Mouse (Mus musculus): ENCODE results near the gene 6030452D12Rik. TPM values are rescaled to one million over a fixed set of nuclear protein-coding genes. Genes with fewer than 3 reads are reported as not detected.

6030452D12Rik gene
- not detected for polyA plus RNA-seq (2014; fragmentation: Illumina TruSeq; extraction: RNeasy Lipid Tissue Mini Kit (QIAGEN cat#74804); ENCODE audit: low read depth, low replicate concordance)

GRCm38 (mm10) chr8:106500018-106500685, at the start of gene 6030452D12Rik:
Gene 6030452D12Rik (plus strand): TSS chr8:106500522.

DNA sequence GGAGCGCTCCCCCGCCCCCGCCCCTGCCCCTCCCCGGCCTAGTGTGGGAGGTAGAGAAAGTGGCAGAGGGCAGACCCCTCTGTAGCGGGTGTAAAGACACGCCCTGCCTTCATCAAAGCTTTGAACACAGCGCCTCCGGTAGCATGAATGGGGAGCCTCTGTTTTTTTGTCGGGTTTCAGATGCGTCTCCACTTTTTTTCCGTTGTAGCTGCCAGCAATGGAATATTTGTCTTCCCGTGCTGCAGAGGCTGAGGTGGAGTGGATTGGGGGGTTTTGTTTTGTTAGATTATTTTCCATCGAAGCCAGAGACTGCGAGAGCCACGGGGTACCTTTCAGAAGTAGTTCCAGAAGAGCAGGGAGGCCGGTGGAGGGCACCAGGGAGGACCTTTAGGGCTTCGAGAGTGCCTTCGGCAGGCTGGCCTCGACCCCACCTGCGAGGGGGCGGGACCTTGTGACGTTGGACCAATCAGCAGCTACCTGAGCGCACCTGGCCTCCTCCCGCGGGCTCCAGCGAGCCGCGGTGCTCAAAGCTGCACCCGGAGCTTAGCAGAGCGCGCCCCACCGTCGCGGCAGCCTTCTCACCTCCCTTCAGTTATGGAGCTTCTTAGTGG, 10.1 kb downstream of the 6030452D12Rik start, which contains the start of gene Cdh3:
Cdh3 (plus strand) TSS at position 527 of the 611 bp plus-strand sequence.

Other genes starting within 250 kb of the 6030452D12Rik start
- 8.6 TPM for gene Smpd3, start 162.5 kb upstream of the 6030452D12Rik start, polyA plus RNA-seq (2014; fragmentation: Illumina TruSeq; extraction: RNeasy Lipid Tissue Mini Kit (QIAGEN cat#74804); ENCODE audit: low read depth, low replicate concordance)
- 7.9 TPM for gene Zfp90, start 85.2 kb upstream of the 6030452D12Rik start, polyA plus RNA-seq (2014; fragmentation: Illumina TruSeq; extraction: RNeasy Lipid Tissue Mini Kit (QIAGEN cat#74804); ENCODE audit: low read depth, low replicate concordance)
- 26.5 TPM for gene Cdh3, start 10.4 kb downstream of the 6030452D12Rik start, polyA plus RNA-seq (2014; fragmentation: Illumina TruSeq; extraction: RNeasy Lipid Tissue Mini Kit (QIAGEN cat#74804); ENCODE audit: low read depth, low replicate concordance)
- 7.3 TPM for gene Gm10073, start 72.9 kb downstream of the 6030452D12Rik start, polyA plus RNA-seq (2014; fragmentation: Illumina TruSeq; extraction: RNeasy Lipid Tissue Mini Kit (QIAGEN cat#74804); ENCODE audit: low read depth, low replicate concordance)
- gene Cdh1, start 102.8 kb downstream of the 6030452D12Rik start, polyA plus RNA-seq (2014; fragmentation: Illumina TruSeq; extraction: RNeasy Lipid Tissue Mini Kit (QIAGEN cat#74804); ENCODE audit: low read depth, low replicate concordance): 65.4 TPM
- 4.3 TPM for gene Tango6, start 182.5 kb downstream of the 6030452D12Rik start, polyA plus RNA-seq (2014; fragmentation: Illumina TruSeq; extraction: RNeasy Lipid Tissue Mini Kit (QIAGEN cat#74804); ENCODE audit: low read depth, low replicate concordance)